Mouse (Mus musculus) neutrophil, adult 59 days (primary cell): ENCODE measurements around the gene Cd53. TPM values are rescaled to one million over a fixed set of nuclear protein-coding genes. Genes with fewer than 3 reads are reported as not detected.

Source experiments
- total RNA-seq, 2 experiments: library from RNA; stranded (reverse); gene quantifications; 1 replicate in 1 of 2; 2 replicates in 1 of 2; pipeline ENCODE4 v1.2.4; 2023

Cd53 gene
- 100 to 1,000 TPM; 450 to 467 TPM for total RNA-seq

DNA sequence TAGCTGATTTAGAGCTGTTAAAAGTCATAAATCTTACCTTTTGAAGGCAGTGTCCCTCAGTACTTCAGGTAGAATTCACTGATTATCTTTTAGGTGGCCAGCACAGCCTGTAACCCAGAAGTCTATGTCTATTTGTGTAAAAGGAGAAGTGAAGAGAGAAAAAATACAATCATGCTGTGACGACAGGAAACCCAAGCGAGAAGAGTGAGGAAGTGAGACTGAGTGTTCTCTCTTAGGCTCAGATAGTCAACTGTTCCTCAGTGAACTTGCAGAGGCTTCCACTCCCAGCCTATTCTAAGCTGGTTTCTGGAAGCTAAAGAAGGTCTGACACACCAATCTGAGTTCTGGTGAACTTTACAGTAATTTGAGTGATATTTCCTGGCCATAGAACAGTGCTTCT lies at the start of gene Cd53:
Cd53 (minus strand) TSS at position 220 of the 400 bp plus-strand sequence.

GRCm38 (mm10) chr3:106826187-106826586 lies 36.2 kb upstream of the Cd53 start, which contains the start of gene Olfr266:
TSS of gene Olfr266 (minus strand) at chr3:106826287.

Other genes with a start within 250 kb of the Cd53 start
- 10 to 100 TPM; 48.7 to 51.9 TPM for gene Dram2, start 242.4 kb downstream of the Cd53 start, total RNA-seq
- gene Cept1, start 242.3 kb downstream of the Cd53 start, total RNA-seq: 10 to 100 TPM; 65.8 to 71.1 TPM
- gene Lrif1, start 105.2 kb downstream of the Cd53 start, total RNA-seq: 10 to 100 TPM; 27.4 to 27.9 TPM
- not detected for gene Olfr266, start 36.1 kb upstream of the Cd53 start, total RNA-seq
- gene Kcna3, start 246.0 kb upstream of the Cd53 start, total RNA-seq: 10 to 100 TPM in 1 of 2 experiments, 1 to 10 TPM in 1; 5.7 to 10.0 TPM